Mouse (Mus musculus) hindbrain, embryonic 16.5 days (tissue): ENCODE data around the gene Samd4b. TPM values are rescaled to one million over a fixed set of nuclear protein-coding genes. Genes with fewer than 3 reads are reported as not detected.

Source experiments
- ATAC-seq: fragments of 200-750 bp; cut with Nextera tagmentation; 2 replicates; pipeline ENCODE4 v1.8.0; 2017; ENCODE audit warnings: moderate TSS enrichment, moderate library complexity
- H3K27ac ChIP-seq: fragments of 300-500 bp; sonication (generic); 2 replicates; pipeline ENCODE4 v1.5.1; 2014; ENCODE audit warnings: low read depth, mild to moderate bottlenecking, control low read depth, low read length, moderate library complexity
- H3K27me3 ChIP-seq: fragments of 300-500 bp; sonication (generic); replicated peaks from 2 replicates; pipeline ENCODE4 v1.6.1; 2014; ENCODE audit warnings: low read length; ENCODE audit not compliant: control insufficient read depth, insufficient read depth
- H3K36me3 ChIP-seq: fragments of 300-500 bp; sonication (generic); 2 replicates; pipeline ENCODE4 v1.6.1; 2014; ENCODE audit warnings: mild to moderate bottlenecking, low read length, moderate library complexity, mixed read lengths; ENCODE audit not compliant: control insufficient read depth, insufficient read depth
- H3K4me1 ChIP-seq: fragments of 300-500 bp; sonication (generic); 2 replicates; pipeline ENCODE4 v1.6.1; 2014; ENCODE audit warnings: low read depth, low read length; ENCODE audit not compliant: control insufficient read depth, insufficient read depth
- H3K4me2 ChIP-seq: fragments of 300-500 bp; sonication (generic); 2 replicates; pipeline ENCODE4 v1.6.1; 2014; ENCODE audit warnings: mild to moderate bottlenecking, low read length, control low read depth, moderate library complexity
- H3K4me3 ChIP-seq: fragments of 300-500 bp; sonication (generic); 2 replicates; pipeline ENCODE4 v1.5.1; 2014; ENCODE audit warnings: mild to moderate bottlenecking, low read length, control low read depth, moderate library complexity
- H3K9ac ChIP-seq: fragments of 300-500 bp; sonication (generic); 2 replicates; pipeline ENCODE4 v1.6.1; 2014; ENCODE audit warnings: low read depth, mild to moderate bottlenecking, control low read depth, low read length, moderate library complexity
- H3K9me3 ChIP-seq: fragments of 300-500 bp; sonication (generic); 2 replicates; pipeline ENCODE4 v1.6.1; 2014; ENCODE audit warnings: mild to moderate bottlenecking, low read length, moderate library complexity; ENCODE audit not compliant: control insufficient read depth
- WGBS: fragments of 180-500 bp; shearing (Covaris S2); extraction: QIAGEN DNeasy Blood & Tissue Kit; methylation state at CpG from one replicate; pipeline ENCODE4 v1.1.7; 2014; 5-methylcytosine and 5-hydroxymethylcytosine counted together
- polyA plus RNA-seq: library from polyadenylated mRNA; unstranded; fragments of >200 nt; fragmentation: Nextera tagmentation; extraction: Ambion mirVana; gene quantifications from 2 replicates; pipeline ENCODE4 v1.2.1, GENCODE M21; 2015

The Samd4b gene
- polyA plus RNA-seq, 1 experiment from 2014 or later = 11.1 TPM

- ATAC-seq = no peak
- no peaks in the 10 kb centered on the region for H3K36me3 ChIP-seq
- 79% methylated on average over 11 of the region's 11 CpGs for WGBS
Measured at GRCm38 (mm10) chr7:28482854-28483253, 115.1 kb downstream of the Samd4b start.

GRCm38 (mm10) chr7:28478854-28479253 is 119.1 kb downstream of the Samd4b start:
- no peak overlapping the region for H3K9ac ChIP-seq
- H3K4me1 ChIP-seq = no peaks in the 10 kb centered on the region
- H3K36me3 ChIP-seq = no peaks in the 10 kb centered on the region
- H3K27ac ChIP-seq = no peak overlapping the region
- no peak overlapping the region for H3K4me3 ChIP-seq
- no peaks in the 10 kb centered on the region for H3K27me3 ChIP-seq
- WGBS = 6% methylated on average over 8 of the region's 8 CpGs
- H3K4me2 ChIP-seq = no peak overlapping the region
- ATAC-seq = no peak
- no peaks in the 10 kb centered on the region for H3K9me3 ChIP-seq

More at GRCm38 (mm10) chr7:28482854-28483253, 115.1 kb downstream of the Samd4b start:
- Histone ChIP-seq H3K4me2 (no peak overlapping the region), H3K4me1 (peaks cover under 1% of the 10 kb centered on the region), H3K9me3 (no peaks in the 10 kb centered on the region), H3K27ac (no peak overlapping the region), H3K9ac (no peak overlapping the region), H3K4me3 (no peak overlapping the region), H3K27me3 (no peaks in the 10 kb centered on the region)

GRCm38 (mm10) chr7:28477363-28477762 is 120.6 kb downstream of the Samd4b start:
- H3K4me1 ChIP-seq = no peaks in the 10 kb centered on the region
- no peaks in the 10 kb centered on the region for H3K36me3 ChIP-seq
- H3K27me3 ChIP-seq = no peaks in the 10 kb centered on the region
- no peak overlapping the region for H3K4me2 ChIP-seq
- no peak overlapping the region for H3K9ac ChIP-seq
- H3K9me3 ChIP-seq = no peaks in the 10 kb centered on the region
- no peak overlapping the region for H3K4me3 ChIP-seq
- WGBS = 87% methylated on average over 5 of the region's 5 CpGs
- ATAC-seq = no peak
- H3K27ac ChIP-seq = no peak overlapping the region

GRCm38 (mm10) chr7:28476191-28476590 is 121.8 kb downstream of the Samd4b start:
- Histone ChIP-seq H3K9ac (no peak overlapping the region), H3K4me3 (no peak overlapping the region), H3K27ac (no peak overlapping the region), H3K9me3 (no peaks in the 10 kb centered on the region), H3K4me1 (no peaks in the 10 kb centered on the region), H3K27me3 (no peaks in the 10 kb centered on the region), H3K4me2 (no peak overlapping the region), H3K36me3 (no peaks in the 10 kb centered on the region)
- WGBS = 89% methylated on average over 6 of the region's 6 CpGs
- no peak for ATAC-seq

- H3K36me3 ChIP-seq = peaks cover 18% of the 10 kb centered on the region
- H3K4me1 ChIP-seq = peaks cover 21% of the 10 kb centered on the region
- ATAC-seq = 0 out of 2 replicates have a peak, but pooled peaks have one; percentile 12
- H3K9ac ChIP-seq = peak overlapping the region; percentile 55
- H3K4me3 ChIP-seq = peak overlapping the region; percentile 36
- no peaks in the 10 kb centered on the region for H3K9me3 ChIP-seq
- H3K4me2 ChIP-seq = peak overlapping the region; percentile 52
- H3K27ac ChIP-seq = no peak overlapping the region
- 3% methylated on average over 45 of the region's 63 CpGs for WGBS
- H3K27me3 ChIP-seq = no peaks in the 10 kb centered on the region; the same call in 1 of the 2 replicates
Measured at GRCm38 (mm10) chr7:28467213-28467751, 130.7 kb downstream of the Samd4b start.

- WGBS = 19% methylated on average over 40 of the region's 40 CpGs
- Histone ChIP-seq H3K4me2 (peak overlapping the region; percentile 52), H3K36me3 (peaks cover 22% of the 10 kb centered on the region), H3K27me3 (no peaks in the 10 kb centered on the region; the same call in 1 of the 2 replicates), H3K4me3 (peak overlapping the region; percentile 36), H3K9ac (peak overlapping the region; percentile 55; the same call in 1 of the 2 replicates), H3K27ac (no peak overlapping the region), H3K4me1 (peaks cover 21% of the 10 kb centered on the region), H3K9me3 (no peaks in the 10 kb centered on the region)
- no peak for ATAC-seq
Measured at GRCm38 (mm10) chr7:28466721-28467212, 131.2 kb downstream of the Samd4b start.

GRCm38 (mm10) chr7:28464416-28465212 is 133.3 kb downstream of the Samd4b start:
- peak overlapping the region; percentile 29 for H3K4me3 ChIP-seq
- H3K4me2 ChIP-seq = peak overlapping the region; percentile 51
- H3K36me3 ChIP-seq = peaks cover 39% of the 10 kb centered on the region
- H3K27ac ChIP-seq = peak overlapping the region; percentile 56; the same call in 1 of the 2 replicates
- WGBS = 50% methylated on average over 10 of the region's 10 CpGs
- H3K9me3 ChIP-seq = no peaks in the 10 kb centered on the region
- H3K9ac ChIP-seq = no peak overlapping the region
- no peaks in the 10 kb centered on the region; the same call in 1 of the 2 replicates for H3K27me3 ChIP-seq
- peaks cover 21% of the 10 kb centered on the region for H3K4me1 ChIP-seq
- ATAC-seq = peak; percentile 82

- WGBS = 91% methylated on average over 2 of the region's 2 CpGs
- no peak for ATAC-seq
- H3K36me3 ChIP-seq = peaks cover 52% of the 10 kb centered on the region
Measured at GRCm38 (mm10) chr7:28462769-28463168, 135.2 kb downstream of the Samd4b start.

GRCm38 (mm10) chr7:28460361-28460760 is 137.6 kb downstream of the Samd4b start:
- Histone ChIP-seq H3K4me1 (peaks cover 11% of the 10 kb centered on the region), H3K27me3 (no peaks in the 10 kb centered on the region), H3K4me2 (no peak overlapping the region), H3K36me3 (peaks cover 47% of the 10 kb centered on the region), H3K9me3 (no peaks in the 10 kb centered on the region), H3K27ac (no peak overlapping the region), H3K4me3 (no peak overlapping the region), H3K9ac (no peak overlapping the region)
- no peak for ATAC-seq
- 95% methylated on average over 5 of the region's 5 CpGs for WGBS

More at GRCm38 (mm10) chr7:28462769-28463168, 135.2 kb downstream of the Samd4b start:
- Histone ChIP-seq H3K4me1 (peaks cover 21% of the 10 kb centered on the region), H3K9me3 (no peaks in the 10 kb centered on the region), H3K4me3 (no peak overlapping the region), H3K27ac (no peak overlapping the region), H3K27me3 (no peaks in the 10 kb centered on the region; the same call in 1 of the 2 replicates), H3K4me2 (no peak overlapping the region), H3K9ac (no peak overlapping the region)
